Mouse (Mus musculus): Measurements from ENCODE around the gene Tex52. TPM values are rescaled to one million over a fixed set of nuclear protein-coding genes. Genes with fewer than 3 reads are reported as not detected.
A peak's percentile ranks its signal among the peaks of the same experiment; 100 is the strongest.
"Not testable (repeated sequence)": the region's sequence is repeated elsewhere in the genome, so short reads cannot be mapped to it uniquely, and the experiment has no call there.

Gene Tex52
- total RNA-seq, 2 experiments from 2014 or later: 1.1 TPM

- intact Hi-C loops (cut with DNase I): no loop called here
- no peak for DNase-seq (ENCODE audit: low spot score in 2 of 2)
These were observed 1.3 kb downstream of the Tex52 start for GRCm38 (mm10) chr6:128376371-128377085.

DNA sequence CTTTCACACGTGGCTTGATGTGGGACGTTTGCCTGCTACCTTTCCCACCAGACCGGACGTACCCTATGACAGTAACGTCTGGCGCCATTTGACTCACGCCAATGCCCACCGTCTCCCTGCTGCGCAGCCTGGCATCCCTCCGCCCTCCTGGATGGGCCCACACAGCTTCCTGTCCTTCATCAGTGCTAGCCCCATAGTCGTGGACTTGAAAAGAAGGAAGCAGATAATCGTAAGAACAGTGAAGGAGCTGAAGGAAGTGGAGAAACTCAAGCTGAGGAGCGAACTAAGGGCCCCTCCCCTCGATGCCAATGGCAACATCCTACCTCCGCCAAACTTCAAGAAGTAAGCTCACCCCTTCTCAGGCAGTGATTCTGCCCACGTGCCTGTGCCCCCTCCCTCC, 4.4 kb downstream of the Tex52 start:
- intact Hi-C loops (cut with DNase I): no loop called here
- DNase-seq (ENCODE audit: low spot score in 2 of 2): no peak

GRCm38 (mm10) chr6:128380594-128381167, 5.4 kb downstream of the Tex52 start:
- intact Hi-C loops (cut with DNase I); DNase-seq (ENCODE audit: low spot score in 2 of 2): not testable (repeated sequence)

GRCm38 (mm10) chr6:128381254-128381653, 6.0 kb downstream of the Tex52 start:
- intact Hi-C loops (cut with DNase I): no loop called here

DNA sequence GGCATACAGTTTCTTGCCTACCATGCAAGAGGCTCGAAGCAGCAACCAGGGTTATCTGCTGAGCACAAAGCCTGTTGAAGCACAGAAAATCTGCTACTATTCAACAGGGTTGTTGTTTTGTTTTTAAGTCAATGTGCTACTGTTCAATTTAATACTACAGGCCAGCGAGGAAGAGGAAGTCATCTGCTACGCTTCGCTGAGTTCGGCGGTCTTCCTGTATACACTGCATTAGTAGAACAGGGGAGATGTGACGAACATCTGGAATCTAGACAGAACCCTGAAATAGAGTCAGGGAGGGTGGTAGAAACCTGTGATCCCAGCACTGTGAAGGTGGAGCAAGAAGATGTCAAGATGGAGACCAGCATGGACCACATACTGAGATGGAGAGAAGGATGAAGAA, 8.5 kb downstream of the Tex52 start:
- intact Hi-C loops (cut with DNase I): no loop called here
- no peak for DNase-seq (ENCODE audit: low spot score in 2 of 2)

More at GRCm38 (mm10) chr6:128381254-128381653, 6.0 kb downstream of the Tex52 start:
- no peak for DNase-seq (ENCODE audit: low spot score in 2 of 2)

DNA sequence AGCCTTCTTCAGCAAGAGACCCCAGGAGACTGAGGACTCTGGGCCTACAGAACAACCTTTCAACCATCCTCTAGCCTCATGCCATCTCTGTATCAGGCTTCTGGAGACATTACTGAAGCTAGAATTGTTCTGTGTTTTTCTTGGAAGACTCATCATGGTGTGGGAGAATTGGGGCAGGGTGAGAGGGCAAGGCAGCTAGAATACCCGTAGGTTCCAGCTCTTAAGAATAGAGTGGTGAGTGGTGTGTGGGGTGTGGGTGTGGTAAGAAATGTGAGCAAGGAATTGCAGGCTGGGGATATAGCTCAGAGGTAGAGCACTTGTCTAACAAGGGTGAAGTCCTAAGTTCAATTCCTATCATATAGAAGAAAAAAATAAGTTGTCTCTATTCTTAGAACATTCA, 9.8 kb downstream of the Tex52 start:
- intact Hi-C loops (cut with DNase I): no loop called here
- DNase-seq (ENCODE audit: low spot score in 2 of 2): no peak

GRCm38 (mm10) chr6:128389185-128389584, 13.9 kb downstream of the Tex52 start:
- intact Hi-C loops (cut with DNase I): no loop called here
- DNase-seq (ENCODE audit: low spot score in 2 of 2): no peak

GRCm38 (mm10) chr6:128390683-128391082, 15.4 kb downstream of the Tex52 start:
- no peak for DNase-seq (ENCODE audit: low spot score in 2 of 2)
- intact Hi-C loops (cut with DNase I): no loop called here

DNA sequence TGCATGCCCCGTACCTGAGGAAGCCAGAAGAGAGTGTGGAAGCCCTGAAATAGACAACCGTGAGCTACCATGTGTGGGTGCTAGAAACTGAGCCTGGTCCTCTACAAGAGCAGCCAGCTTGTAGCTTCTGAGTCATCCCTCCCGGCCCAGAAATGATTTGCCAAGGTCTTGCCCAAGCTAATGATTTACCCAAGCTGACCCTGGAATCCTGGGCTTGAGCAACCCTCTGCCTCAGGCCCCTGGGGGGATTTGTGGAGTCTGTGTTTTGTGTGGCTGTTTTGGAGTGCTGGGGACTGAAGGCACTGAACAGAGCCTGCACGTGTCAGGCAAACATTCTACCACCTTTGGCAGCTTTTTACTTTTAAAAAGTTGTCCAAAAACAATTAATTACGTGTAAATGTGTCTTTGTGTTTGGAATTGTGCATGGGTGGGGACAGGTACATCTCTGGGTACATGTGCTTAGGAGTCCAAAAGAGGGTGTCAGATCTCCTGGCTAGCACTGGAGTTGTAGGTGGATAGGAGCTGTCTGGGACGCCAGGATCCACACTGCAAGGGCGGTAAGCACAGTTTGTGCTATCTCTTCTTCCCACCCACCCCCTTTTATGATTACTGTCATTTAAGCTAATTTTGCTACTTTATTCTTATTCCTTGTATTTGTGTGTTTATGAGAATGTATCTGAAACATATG, 22.5 kb downstream of the Tex52 start:
- no peak for DNase-seq (ENCODE audit: low spot score in 2 of 2)
- intact Hi-C loops (cut with DNase I): no loop called here

GRCm38 (mm10) chr6:128398996-128399395, 23.7 kb downstream of the Tex52 start, which contains the start of gene Nrip2:
Nrip2 (plus strand) TSS chr6:128399296.
- intact Hi-C loops (cut with DNase I): no loop called here
- DNase-seq (ENCODE audit: low spot score in 2 of 2): no peak

DNA sequence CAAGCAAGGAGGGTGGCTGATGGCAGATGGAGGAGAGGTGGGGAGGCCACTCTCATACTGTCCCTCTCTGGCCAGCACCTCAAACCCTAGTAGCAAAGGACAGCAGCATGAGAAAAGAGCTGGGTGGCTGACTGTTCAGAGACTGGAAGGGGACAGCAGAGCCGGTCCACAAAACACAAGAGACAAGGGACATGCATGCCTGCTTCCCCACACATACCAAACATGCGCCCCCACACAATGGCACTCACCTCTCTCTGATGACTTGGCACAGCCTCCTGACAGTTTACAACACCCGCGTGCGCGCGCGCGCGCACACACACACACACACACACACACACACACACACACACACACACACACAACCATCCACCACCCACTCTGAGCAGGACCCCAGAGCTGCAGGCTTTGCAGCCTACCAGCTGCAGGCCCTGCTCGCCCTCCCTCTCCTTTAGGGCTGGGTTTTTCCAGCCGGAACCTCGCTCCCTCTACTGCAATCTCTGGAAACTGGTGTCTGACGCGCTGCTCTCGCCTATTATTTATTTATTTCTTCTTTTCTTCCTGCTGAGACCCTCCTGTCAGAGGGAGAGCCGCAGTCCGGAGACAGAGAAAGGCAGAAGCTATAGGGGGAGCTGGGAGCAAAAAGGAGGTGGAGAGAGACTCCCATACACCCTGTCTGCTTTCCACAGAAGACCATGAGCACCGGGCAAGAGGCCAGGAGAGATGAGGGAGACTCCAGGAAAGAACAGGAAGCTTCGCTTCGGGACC, 24.3 kb downstream of the Tex52 start:
- intact Hi-C loops (cut with DNase I): no loop called here
- peak in 1 of 2 experiments; percentile 48 for DNase-seq (ENCODE audit: low spot score in 2 of 2)

DNA sequence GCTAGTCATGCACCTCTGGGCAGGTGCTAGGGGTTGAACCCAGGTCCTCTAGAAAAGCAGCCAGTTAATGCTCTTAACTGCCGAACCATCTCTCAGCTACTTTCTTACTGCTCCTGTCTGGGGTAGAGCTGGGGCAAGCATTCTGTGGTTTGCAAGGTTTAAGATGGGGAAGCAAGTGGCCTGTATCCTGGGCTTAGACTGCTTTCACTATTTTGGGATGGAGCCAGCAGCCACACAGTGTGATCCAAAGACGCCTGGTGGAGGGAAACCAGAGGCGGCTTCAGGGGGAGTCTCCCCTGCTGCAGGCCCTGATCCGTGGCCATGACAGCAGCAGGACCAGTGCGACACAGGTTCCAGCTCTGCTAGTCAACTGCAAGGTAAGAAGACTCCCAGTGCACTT, 29.5 kb downstream of the Tex52 start:
- intact Hi-C loops (cut with DNase I): no loop called here

DNA sequence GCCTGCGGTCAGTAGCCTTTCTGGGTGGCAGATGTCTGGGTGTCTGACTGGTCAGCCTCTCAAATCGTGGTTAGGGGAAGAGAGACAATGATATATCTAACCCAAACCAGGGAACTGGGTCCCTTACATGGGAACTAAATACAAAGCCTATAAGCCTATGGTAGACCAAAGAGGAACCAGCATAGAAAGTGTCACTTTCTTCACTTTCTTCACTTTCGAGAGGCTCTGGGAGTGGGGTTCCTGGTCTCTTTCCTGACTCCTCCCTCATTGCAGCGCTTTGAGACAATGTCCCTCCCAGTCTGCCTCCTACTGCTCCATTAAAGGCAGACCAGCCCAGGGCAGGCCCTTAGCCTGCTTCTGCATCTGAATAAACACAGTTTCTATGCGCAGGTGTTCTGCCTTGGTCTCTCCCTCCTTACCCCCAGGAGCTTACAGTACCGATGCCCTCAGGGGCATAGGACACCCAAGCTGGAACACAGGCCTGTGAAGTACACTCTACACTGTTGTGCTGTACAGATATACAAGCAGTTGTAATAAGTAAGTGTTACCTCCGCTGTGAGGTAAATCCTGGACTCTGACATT, 33.4 kb downstream of the Tex52 start:
- intact Hi-C loops (cut with DNase I): no loop called here
- DNase-seq (ENCODE audit: low spot score in 2 of 2): no peak

More for the DNA sequence above, 29.5 kb downstream of the Tex52 start:
- no peak for DNase-seq (ENCODE audit: low spot score in 2 of 2)

DNA sequence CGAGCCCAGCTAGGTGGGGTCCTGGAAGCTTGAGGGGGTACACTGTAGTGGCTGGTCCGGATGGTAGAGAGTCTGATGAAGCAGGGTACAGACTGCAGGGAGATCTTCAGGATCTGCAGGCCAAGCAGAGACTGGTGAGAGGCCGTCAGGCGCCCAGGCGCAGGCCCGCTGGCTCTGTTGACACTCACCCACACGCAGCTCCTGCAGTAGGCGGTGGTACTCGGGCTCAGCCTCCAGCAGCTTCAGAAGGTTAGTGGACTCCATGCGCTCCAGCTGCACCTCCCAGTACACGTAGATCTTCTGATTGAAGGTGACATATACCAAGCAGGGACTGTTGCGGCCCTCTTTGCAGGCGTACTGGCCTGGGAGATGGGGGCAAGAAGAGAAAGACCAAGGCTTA, 35.0 kb downstream of the Tex52 start:
- intact Hi-C loops (cut with DNase I): loop anchor here (5.0 kb wide), 1 partner anchor 93 kb away; no protein-coding TSS in a partner anchor
- no peak for DNase-seq (ENCODE audit: low spot score in 2 of 2)

DNA sequence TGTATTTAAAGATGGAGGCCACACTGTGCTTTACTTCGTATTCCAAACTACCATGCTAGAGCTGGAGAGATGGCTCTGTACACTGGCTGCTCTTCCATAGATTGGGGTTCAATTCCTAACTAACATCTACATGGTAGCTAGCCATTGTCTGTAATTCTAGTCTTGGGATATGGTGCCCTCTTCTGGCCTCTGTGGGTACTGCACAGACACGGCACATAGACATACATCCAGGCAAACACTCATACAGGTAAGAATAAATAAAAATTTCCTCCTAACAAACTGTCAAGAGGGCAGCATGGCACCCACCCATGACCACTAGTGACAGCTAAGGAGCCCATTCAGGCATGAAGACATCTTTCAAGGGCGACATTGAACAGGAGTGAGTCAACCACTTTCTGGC, 35.9 kb downstream of the Tex52 start:
- intact Hi-C loops (cut with DNase I): loop anchor here (5.0 kb wide), 1 partner anchor 94 kb away; no protein-coding TSS in a partner anchor
- DNase-seq (ENCODE audit: low spot score in 2 of 2): peak; percentile 78 to 79

DNA sequence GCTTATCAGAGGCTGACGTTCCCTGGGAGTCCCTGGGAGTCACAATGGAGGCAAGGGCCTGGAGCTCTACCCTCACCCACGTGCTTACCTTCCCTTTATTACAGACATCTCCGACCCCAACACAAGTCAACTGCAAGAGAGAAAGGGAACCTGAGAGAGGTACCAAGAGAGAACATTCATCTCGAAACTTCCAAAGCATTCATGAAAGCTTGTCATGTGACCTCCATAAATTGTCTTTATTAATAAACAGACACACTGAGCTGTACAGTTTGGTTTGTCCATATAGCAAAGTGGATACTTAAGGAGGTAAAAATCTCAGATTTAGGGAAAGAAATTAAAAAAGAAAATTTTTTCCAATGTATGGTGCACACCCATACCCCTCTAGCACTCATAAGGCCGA, 40.9 kb downstream of the Tex52 start:
- DNase-seq (ENCODE audit: low spot score in 2 of 2): no peak
- intact Hi-C loops (cut with DNase I): no loop called here

GRCm38 (mm10) chr6:128418076-128418475, 42.8 kb downstream of the Tex52 start:
- no peak for DNase-seq (ENCODE audit: low spot score in 2 of 2)
- intact Hi-C loops (cut with DNase I): no loop called here

DNA sequence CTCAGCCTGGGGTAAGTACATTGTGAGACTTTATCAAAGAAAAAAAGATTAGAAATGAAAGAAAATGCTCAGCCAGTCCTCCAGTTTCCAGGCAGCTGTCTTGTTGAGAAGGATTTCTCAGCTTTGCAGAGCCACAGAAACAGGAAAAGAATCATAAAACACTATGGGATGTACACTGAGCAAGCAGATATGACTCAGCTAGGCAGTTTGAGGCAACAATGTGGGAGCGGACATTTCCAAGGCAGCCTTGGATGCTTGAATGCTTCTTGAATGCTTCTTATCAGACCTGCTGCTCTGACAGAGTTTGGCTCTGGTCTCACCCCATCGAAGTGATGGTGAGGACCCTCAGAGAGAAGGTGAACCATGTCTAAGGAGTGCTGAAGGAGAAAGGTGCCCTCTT, 45.8 kb downstream of the Tex52 start:
- intact Hi-C loops (cut with DNase I): no loop called here
- DNase-seq (ENCODE audit: low spot score in 2 of 2): no peak

DNA sequence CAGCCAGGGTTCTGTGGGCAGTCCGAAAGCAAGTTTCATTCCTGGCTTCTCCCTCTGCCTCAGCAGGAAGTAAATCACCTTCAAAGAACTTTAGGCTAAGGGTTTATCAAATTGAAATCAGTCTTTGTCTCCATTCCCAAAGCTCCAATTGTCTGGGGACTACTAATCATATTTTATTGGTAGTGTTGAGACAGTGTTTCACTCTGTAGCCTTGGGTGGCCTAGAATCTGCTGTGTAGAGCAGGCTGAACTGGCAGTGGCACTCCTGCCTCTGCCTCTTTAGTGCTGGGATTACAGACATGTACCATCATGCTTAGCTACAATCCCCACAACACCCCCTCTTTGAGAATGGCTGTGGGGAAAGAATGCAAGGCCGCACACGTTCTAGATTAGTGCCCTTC, 46.2 kb downstream of the Tex52 start:
- no peak for DNase-seq (ENCODE audit: low spot score in 2 of 2)
- intact Hi-C loops (cut with DNase I): no loop called here

Data from left cerebral cortex, postnatal 36 days (tissue).